Mouse (Mus musculus) kidney, embryonic 15.5 days (tissue): ENCODE data around the gene Edn1. TPM values are rescaled to one million over a fixed set of nuclear protein-coding genes. Genes with fewer than 3 reads are reported as not detected.

Experiments used
- ATAC-seq: fragments of 200-750 bp; cut with Nextera tagmentation; replicated peaks from 2 replicates; pipeline ENCODE4 v1.8.0; 2017; ENCODE audit warnings: moderate TSS enrichment; ENCODE audit not compliant: low FRiP score
- H3K27ac ChIP-seq: fragments of 300-500 bp; sonication (generic); 2 replicates; pipeline ENCODE4 v1.5.1; 2015; ENCODE audit warnings: mild to moderate bottlenecking, inconsistent platforms
- H3K27me3 ChIP-seq: fragments of 300-500 bp; sonication (generic); 2 replicates; pipeline ENCODE4 v1.6.1; 2015; ENCODE audit warnings: inconsistent platforms
- H3K36me3 ChIP-seq: fragments of 300-500 bp; sonication (generic); 2 replicates; pipeline ENCODE4 v1.6.1; 2015; ENCODE audit warnings: inconsistent platforms
- H3K4me1 ChIP-seq: fragments of 300-500 bp; sonication (generic); 2 replicates; pipeline ENCODE4 v1.6.1; 2015; ENCODE audit warnings: inconsistent platforms
- H3K4me2 ChIP-seq: fragments of 300-500 bp; sonication (generic); 2 replicates; pipeline ENCODE4 v1.6.1; 2015; ENCODE audit warnings: moderate library complexity, mild to moderate bottlenecking, inconsistent platforms
- H3K4me3 ChIP-seq: fragments of 300-500 bp; sonication (generic); replicated peaks from 2 replicates; pipeline ENCODE4 v1.5.1; 2015; ENCODE audit warnings: mild to moderate bottlenecking, inconsistent platforms
- H3K9ac ChIP-seq: fragments of 300-500 bp; sonication (generic); 2 replicates; pipeline ENCODE4 v1.6.1; 2015; ENCODE audit warnings: mild to moderate bottlenecking, inconsistent platforms
- H3K9me3 ChIP-seq: fragments of 300-500 bp; sonication (generic); replicated peaks from 2 replicates; pipeline ENCODE4 v1.6.1; 2016; ENCODE audit warnings: inconsistent platforms
- WGBS: fragments of 180-500 bp; shearing (Covaris S2); methylation state at CpG from one replicate; pipeline ENCODE4 v1.1.7; 2015; ENCODE audit warnings: mixed read lengths; 5-methylcytosine and 5-hydroxymethylcytosine counted together
- polyA plus RNA-seq: library from polyadenylated mRNA; unstranded; fragments of >200 nt; fragmentation: Nextera tagmentation; extraction: Ambion mirVana; gene quantifications from 2 replicates; pipeline ENCODE4 v1.2.1, GENCODE M21; 2015

Gene Edn1
- polyA plus RNA-seq, 1 experiment from 2014 or later, result 2.6 TPM

DNA sequence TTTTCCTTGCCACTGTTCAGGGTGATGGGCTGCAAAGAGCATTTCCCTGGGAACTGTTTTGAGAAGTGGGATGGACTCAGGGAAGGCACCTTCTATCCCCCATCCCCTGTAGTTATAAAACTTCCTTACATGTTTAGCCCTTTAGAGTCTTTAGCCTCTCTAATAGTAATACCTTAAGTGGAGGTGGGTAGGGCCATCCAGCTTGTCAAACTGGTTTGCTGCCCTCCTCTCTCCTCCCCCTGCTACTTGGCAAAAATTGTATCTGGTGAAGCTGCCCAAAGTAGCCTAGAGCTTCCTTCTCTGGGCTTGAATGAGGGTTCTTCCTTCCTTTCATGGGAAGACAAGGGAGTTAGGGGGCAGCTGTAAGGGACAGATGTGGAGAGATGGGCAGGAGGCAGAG is 2.5 kb upstream of the Edn1 start:
- peaks cover 18% of the 10 kb centered on the region for H3K27me3 ChIP-seq
- no peak for ATAC-seq
- H3K36me3 ChIP-seq, result no peaks in the 10 kb centered on the region
- H3K27ac ChIP-seq, result 0 out of 2 replicates have a peak overlapping the region, but pooled peaks have one; percentile 6
- peaks cover 43% of the 10 kb centered on the region for H3K4me1 ChIP-seq
- no peak overlapping the region for H3K4me2 ChIP-seq
- no peak overlapping the region for H3K4me3 ChIP-seq
- H3K9ac ChIP-seq, result no peak overlapping the region
- no peaks in the 10 kb centered on the region for H3K9me3 ChIP-seq

DNA sequence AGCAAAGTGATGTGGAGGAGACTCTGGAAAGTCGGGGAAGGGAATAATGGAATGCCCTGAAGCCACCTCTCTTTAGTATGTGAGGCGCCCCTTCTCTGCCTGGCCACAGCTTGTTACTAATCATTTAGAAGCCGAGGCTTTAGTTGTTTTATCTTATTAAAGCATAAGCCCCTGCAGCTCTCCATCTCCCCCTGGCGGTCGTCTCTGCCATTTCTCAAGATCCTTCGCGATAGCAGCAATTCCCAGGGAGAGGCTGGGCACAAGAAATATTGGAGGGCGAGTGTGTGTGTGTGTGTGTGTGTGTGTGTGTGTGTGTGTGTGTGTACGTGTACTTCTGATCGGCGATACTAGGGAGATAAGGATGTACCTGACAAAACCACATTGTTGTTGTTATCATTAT is 709 bp upstream of the Edn1 start:
- Histone ChIP-seq H3K27ac (no peak overlapping the region), H3K9me3 (no peaks in the 10 kb centered on the region), H3K9ac (0 out of 2 replicates have a peak overlapping the region, but pooled peaks have one; percentile 32), H3K27me3 (peaks cover 24% of the 10 kb centered on the region), H3K4me1 (peaks cover 49% of the 10 kb centered on the region), H3K4me3 (peak overlapping the region; percentile 46), H3K4me2 (peak overlapping the region; percentile 78), H3K36me3 (no peaks in the 10 kb centered on the region)
- ATAC-seq, result no peak
- WGBS, result 5% methylated on average over 11 of the region's 11 CpGs

DNA sequence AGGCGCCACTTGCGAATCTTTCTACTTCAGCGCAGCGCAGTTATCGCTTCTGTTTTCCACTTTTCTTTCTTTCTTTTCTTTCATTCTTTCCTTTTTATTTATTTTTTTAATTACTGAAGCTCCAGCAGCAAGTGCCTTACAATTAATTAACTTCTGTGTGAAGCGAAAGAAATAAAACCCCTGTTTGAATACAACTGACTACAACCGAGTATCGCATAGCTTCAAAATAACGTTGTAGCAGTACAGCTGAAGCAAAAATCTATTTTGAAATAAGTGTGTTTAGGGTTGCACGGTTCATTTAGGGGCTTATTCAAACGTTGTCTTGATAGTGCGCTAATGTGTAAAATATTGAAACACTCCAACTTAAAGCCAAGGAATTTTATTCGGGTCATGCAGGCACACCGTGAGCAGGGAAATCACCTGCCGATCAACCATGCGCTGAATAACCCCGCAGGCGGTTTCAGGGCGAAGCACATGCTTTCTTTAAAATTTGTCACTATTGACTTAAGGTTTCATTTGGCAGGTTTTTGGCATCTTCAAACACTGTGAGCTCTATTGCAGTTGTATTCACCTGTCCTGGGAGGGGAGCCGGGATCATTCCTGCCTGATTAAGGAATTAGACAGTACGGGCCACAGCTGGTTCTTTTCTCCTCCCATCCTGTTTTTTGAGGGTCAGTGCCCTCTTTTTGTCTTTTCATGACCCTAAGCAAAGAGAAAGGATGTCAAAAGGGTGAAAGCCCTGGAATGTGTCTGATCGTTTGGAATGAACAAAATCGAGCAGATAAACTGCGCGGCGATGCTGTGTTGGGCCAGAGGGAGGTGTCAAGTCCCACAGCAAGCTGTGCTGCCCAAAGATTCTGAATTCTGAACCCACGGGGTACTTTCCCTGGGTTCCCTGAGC is 935 bp downstream of the Edn1 start:
- Histone ChIP-seq H3K9ac (peak overlapping the region; percentile 32; the same call in 1 of the 2 replicates), H3K36me3 (no peaks in the 10 kb centered on the region), H3K9me3 (no peaks in the 10 kb centered on the region), H3K27me3 (peaks cover 24% of the 10 kb centered on the region), H3K4me1 (peaks cover 49% of the 10 kb centered on the region), H3K27ac (no peak overlapping the region), H3K4me2 (peak overlapping the region; percentile 78), H3K4me3 (peak overlapping the region; percentile 46)
- 16% methylated on average over 27 of the region's 27 CpGs for WGBS
- no peak for ATAC-seq

DNA sequence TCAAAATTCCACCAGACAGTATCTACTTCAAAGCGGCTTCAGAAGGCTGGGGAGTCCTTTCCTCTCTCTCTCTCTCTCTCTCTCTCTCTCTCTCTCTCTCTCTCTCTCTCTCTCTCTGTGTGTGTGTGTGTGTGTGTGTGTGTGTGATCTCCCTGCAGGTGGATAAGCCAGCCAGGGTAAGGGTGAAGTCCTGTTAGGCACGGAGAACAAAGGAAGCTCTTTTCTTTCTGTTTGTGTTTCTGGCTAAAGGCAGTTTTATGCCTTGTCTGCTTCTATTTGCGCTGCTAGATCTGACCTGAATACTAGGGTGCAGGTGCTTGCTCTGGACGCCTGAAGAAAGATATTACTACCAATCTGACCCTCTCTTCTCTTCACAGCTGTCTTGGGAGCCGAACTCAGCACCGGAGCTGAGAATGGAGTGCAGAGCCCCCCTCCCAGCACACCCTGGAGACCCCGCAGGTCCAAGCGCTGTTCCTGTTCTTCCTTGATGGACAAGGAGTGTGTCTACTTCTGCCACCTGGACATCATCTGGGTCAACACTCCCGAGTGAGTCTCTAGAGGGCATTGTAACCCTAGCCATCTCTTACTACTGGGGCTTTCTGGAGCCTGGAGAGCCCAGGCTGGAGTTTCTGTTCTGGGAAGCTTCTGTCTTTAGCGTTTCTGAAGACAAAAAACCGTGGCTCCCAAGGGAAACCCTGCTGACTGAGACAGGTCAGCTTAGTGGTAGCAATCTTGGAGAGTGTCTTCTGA is 2.1 kb downstream of the Edn1 start:
- peak overlapping the region; percentile 46 for H3K4me3 ChIP-seq
- H3K9ac ChIP-seq, result no peak overlapping the region
- H3K36me3 ChIP-seq, result no peaks in the 10 kb centered on the region
- H3K4me2 ChIP-seq, result peak overlapping the region; percentile 78
- ATAC-seq, result no peak
- peaks cover 48% of the 10 kb centered on the region for H3K4me1 ChIP-seq
- peaks cover 24% of the 10 kb centered on the region for H3K27me3 ChIP-seq
- no peaks in the 10 kb centered on the region for H3K9me3 ChIP-seq
- WGBS, result 39% methylated on average over 11 of the region's 11 CpGs
- H3K27ac ChIP-seq, result no peak overlapping the region

DNA sequence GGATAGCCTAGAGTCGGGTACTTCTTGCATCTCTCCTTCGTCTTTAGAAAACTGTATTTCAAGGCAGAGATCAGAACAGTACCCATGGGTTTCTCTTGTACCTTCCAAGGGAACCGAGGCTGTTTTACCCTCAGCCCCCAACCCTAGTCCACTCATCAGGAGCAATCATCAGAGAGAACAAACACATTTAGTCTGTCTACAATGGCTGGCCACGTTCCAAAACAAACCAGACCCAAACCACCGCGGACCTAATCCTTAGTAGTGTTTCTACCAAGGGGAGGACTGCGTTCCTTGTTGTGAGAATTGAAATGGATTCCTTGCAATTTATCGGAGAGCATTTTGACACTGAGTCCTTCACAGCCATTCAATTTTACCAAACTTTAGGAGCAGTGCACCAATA is 2.9 kb downstream of the Edn1 start:
- Histone ChIP-seq H3K9ac (no peak overlapping the region), H3K4me1 (peaks cover 44% of the 10 kb centered on the region), H3K4me3 (no peak overlapping the region), H3K27ac (no peak overlapping the region), H3K4me2 (no peak overlapping the region), H3K9me3 (no peaks in the 10 kb centered on the region), H3K27me3 (peaks cover 24% of the 10 kb centered on the region), H3K36me3 (no peaks in the 10 kb centered on the region)
- no peak for ATAC-seq
- 63% methylated on average over 8 of the region's 8 CpGs for WGBS

DNA sequence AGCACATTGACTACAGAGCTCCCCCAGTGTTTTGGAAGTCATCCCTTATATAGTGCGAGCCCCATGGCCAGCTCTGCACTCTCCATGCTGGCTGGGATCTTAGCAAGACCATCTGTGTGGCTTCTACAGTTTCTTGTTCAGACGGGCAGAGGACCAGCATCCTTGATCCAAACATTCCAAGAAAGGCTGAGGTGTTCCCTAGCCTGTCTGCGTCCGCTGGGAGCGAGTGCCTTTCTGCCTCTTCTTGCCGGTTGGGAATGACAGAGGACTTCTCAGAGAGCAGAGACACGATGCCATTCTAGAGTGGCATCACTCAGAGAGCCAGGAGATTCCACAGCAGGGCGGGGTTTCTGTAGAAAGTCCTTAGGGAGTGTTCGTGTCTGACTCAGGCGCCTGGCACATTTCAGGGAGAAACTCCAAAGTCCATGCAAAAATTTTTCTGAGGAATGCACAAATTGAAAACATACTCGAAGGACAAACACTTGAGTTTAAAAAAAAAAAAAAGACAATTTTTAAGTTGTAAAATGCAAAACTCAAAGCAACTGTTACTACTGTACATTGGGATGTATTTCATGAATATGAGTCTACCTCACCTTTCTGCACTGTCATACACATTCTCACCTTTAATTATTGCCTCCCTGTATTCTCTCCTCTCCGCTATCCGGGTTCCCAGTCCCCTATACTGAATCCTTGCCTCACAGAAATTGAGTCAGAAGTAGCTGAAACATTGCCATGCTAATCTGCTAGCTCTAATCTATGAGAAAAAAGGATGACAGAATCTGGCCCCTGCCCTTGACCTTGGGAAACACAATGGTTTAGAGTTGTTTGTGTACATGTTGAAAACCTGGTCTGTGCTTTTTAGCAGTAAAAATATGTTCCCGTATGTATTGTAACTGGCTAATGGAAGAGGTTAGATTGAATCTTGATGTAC is 5.9 kb downstream of the Edn1 start:
- ATAC-seq, result no peak

DNA sequence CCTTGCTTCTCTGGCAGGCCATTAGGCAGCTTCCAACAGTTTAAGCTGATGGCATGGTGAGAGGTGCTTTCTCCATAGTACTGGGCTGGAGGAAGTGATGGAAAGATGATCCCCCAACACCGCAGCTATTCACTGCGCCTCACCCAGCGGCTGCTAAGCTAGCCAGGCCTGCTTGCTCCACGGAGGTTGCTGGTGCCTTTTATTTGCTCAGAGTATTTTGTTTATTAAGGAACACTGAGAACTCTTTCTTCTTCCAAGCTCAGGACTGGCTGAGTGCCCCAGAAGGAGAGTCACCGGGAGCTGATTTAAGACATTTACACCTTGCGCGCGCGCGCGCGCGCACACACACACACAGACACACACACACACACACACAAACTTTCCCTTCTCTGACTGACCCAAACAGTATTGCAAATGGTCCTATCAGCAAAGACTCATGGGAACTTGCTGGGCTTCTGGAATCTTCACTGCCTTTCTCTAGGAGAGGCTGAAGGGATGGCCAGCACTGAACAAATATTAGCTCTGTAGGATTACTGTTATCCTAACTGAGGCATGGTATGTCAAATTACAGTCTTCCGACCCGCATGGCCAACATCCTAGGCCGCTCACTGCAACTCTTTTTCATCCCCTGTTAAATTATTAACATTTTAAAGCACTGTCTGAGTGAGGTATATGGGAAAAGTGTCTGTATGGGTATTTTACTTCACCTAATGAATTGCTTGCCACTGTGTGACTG is 7.3 kb downstream of the Edn1 start:
- no peak overlapping the region for H3K27ac ChIP-seq
- no peak overlapping the region for H3K9ac ChIP-seq
- H3K4me3 ChIP-seq, result no peak overlapping the region
- H3K9me3 ChIP-seq, result no peaks in the 10 kb centered on the region
- 74% methylated on average over 16 of the region's 16 CpGs for WGBS
- no peak overlapping the region for H3K4me2 ChIP-seq
- ATAC-seq, result peak; percentile 29; the same call in 1 of the 2 replicates
- H3K36me3 ChIP-seq, result no peaks in the 10 kb centered on the region
- H3K27me3 ChIP-seq, result peaks cover 8% of the 10 kb centered on the region
- peaks cover 19% of the 10 kb centered on the region; the same call in 1 of the 2 replicates for H3K4me1 ChIP-seq

More for the DNA sequence above, 5.9 kb downstream of the Edn1 start:
- no peak overlapping the region for H3K4me3 ChIP-seq
- H3K27me3 ChIP-seq, result peaks cover 22% of the 10 kb centered on the region
- H3K36me3 ChIP-seq, result no peaks in the 10 kb centered on the region
- no peak overlapping the region for H3K27ac ChIP-seq
- H3K4me2 ChIP-seq, result no peak overlapping the region
- no peak overlapping the region for H3K9ac ChIP-seq
- 81% methylated on average over 14 of the region's 14 CpGs for WGBS
- H3K4me1 ChIP-seq, result peaks cover 27% of the 10 kb centered on the region
- H3K9me3 ChIP-seq, result no peaks in the 10 kb centered on the region

DNA sequence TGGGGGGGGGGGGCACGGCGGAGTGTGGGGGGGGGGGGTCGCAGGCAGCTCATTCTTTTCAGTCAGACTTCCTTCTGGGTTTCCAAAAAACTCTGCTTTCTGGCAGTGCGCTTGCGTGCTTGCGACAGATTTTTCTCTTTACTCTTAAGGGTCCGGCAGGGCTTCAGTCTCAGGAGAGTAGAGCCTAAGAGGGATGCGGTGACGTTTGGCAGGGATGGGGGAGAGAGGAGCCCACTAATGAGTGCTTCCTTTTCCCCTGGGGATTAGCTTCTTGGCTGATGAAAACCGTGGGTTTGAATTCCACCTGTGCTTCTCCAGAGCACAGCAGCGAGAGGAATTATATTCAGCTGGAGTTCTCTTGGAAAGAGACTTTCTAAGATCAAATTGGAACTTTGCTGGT is 8.5 kb downstream of the Edn1 start:
- Histone ChIP-seq H3K27ac (no peak overlapping the region), H3K9me3 (no peaks in the 10 kb centered on the region), H3K36me3 (no peaks in the 10 kb centered on the region), H3K9ac (no peak overlapping the region), H3K4me3 (no peak overlapping the region), H3K27me3 (no peaks in the 10 kb centered on the region), H3K4me1 (0 out of 2 replicates have a peak, but pooled peaks cover 11% of the 10 kb centered on the region), H3K4me2 (0 out of 2 replicates have a peak overlapping the region, but pooled peaks have one; percentile 12)
- WGBS, result 35% methylated on average over 11 of the region's 11 CpGs
- no peak for ATAC-seq

DNA sequence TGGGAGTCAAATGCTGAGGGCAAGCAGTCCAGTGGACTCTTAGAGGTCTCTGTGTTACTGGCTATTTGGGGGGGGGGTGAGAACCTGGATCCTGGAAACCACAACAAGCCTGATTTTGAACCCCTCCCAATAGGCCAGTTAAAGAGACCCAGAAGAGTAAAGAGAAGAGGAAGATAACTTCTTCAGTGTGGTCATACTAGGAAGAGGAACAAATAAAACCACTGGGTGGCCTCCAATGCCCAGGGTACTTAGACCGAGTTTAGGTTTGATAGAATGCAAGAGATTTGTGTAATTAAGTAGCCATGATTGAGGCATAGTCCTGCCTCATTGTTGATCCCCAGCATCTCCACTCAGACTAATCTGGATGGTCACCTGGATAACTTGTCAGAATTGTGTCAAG is 14.4 kb downstream of the Edn1 start:
- Histone ChIP-seq H3K4me2 (no peak overlapping the region), H3K9ac (no peak overlapping the region), H3K4me3 (no peak overlapping the region), H3K36me3 (no peaks in the 10 kb centered on the region), H3K9me3 (no peaks in the 10 kb centered on the region), H3K27ac (no peak overlapping the region), H3K4me1 (no peaks in the 10 kb centered on the region), H3K27me3 (no peaks in the 10 kb centered on the region)
- no peak for ATAC-seq
- WGBS, result 91% methylated on average over 1 of the region's 1 CpGs

DNA sequence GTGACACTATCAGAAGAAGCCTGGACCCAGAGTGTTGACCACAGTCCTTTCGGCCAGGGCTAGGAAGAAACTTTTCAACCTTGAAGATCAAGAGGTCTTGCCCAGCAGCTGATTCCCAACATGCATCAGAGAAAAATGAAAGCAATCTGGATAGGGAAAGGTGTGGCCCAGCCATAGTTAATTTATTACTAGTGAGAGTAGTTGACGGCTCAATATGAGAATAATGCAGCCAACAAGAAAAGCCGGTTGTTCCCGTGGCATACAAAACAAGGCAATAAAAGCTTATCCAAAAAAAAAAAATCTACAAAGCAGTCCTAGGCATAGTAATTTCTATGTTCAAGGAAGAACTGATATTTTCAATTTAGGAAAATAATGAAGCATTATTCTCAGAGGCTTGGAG is 16.5 kb downstream of the Edn1 start:
- no peak for ATAC-seq
- Histone ChIP-seq H3K27ac (no peak overlapping the region), H3K4me2 (no peak overlapping the region), H3K9ac (no peak overlapping the region), H3K36me3 (no peaks in the 10 kb centered on the region), H3K4me3 (no peak overlapping the region), H3K27me3 (no peaks in the 10 kb centered on the region), H3K4me1 (no peaks in the 10 kb centered on the region), H3K9me3 (no peaks in the 10 kb centered on the region)
- 78% methylated on average over 4 of the region's 4 CpGs for WGBS

DNA sequence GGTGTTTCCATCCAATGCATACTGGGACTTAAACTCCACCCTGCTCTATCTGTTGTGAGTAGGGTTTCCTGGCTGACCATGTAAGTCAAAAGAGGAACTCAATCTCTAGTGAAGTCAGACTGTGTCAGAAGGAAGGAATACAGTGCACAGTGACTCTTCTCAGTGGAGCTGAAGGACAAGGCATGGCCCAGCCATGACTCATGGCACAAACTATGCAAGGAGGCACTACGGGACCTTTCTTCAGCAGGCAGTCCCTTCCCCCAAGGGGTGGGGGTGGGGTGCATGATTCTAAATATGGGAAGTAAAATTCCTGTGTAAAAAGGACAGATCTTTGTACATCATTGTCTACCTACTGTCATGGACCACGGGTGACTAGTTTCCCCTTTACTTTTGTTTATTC is 27.3 kb downstream of the Edn1 start:
- no peak overlapping the region for H3K9ac ChIP-seq
- no peak overlapping the region for H3K27ac ChIP-seq
- H3K9me3 ChIP-seq, result no peaks in the 10 kb centered on the region; the same call in 1 of the 2 replicates
- H3K36me3 ChIP-seq, result no peaks in the 10 kb centered on the region
- no peaks in the 10 kb centered on the region for H3K27me3 ChIP-seq
- no peak overlapping the region for H3K4me2 ChIP-seq
- WGBS, result 78% methylated on average over 2 of the region's 2 CpGs
- no peak for ATAC-seq
- H3K4me1 ChIP-seq, result no peaks in the 10 kb centered on the region
- H3K4me3 ChIP-seq, result no peak overlapping the region
